In genomic region chr6:77582568-77582967, GRCm38 (mm10) we compare ENCODE assay signal across 17 mouse cellular contexts.
DNase-seq lines count a peak whose midpoint lies in the region; ATAC-seq and TF ChIP-seq lines count a peak whose summit lies in the region.
"Had no signal": no experiment of that assay in that cellular context is flagged by ENCODE, and none has a peak within 500 bp of the region (broad histone marks: within the 10 kb centered on the region; RNA-seq: fewer than 3 reads in every experiment).

No protein-coding gene starts in this region.

- H3K4me3 ChIP-seq in heart, adult 2 months: no peak overlapping the region
- no peak overlapping the region for H3K4me3 ChIP-seq in heart, embryonic 11.5 days (ENCODE audit: low read depth, low read length)
- H3K4me3 ChIP-seq in lung, postnatal 0 days (ENCODE audit: low read depth, low read length): no peak overlapping the region
- H3K4me3 ChIP-seq: embryonic facial prominence, embryonic 13.5 days; neural tube, embryonic 13.5 days had no signal

- H3K79me2 ChIP-seq in heart, adult 2 months (replicated peaks; ENCODE audit: control insufficient read depth, insufficient read depth, low read length): no peaks in the 10 kb centered on the region

- no peak overlapping the region for H3K27ac ChIP-seq in heart, adult 2 months
- H3K27ac ChIP-seq in heart, embryonic 11.5 days (ENCODE audit: low read depth, low read length): no peak overlapping the region
- H3K27ac ChIP-seq in lung, postnatal 0 days (ENCODE audit: low read length): no peak overlapping the region
- H3K27ac ChIP-seq: embryonic facial prominence, embryonic 13.5 days; neural tube, embryonic 13.5 days had no signal

- no peaks in the 10 kb centered on the region for H3K4me1 ChIP-seq in heart, adult 2 months (ENCODE audit: control insufficient read depth, insufficient read depth, low read length)
- H3K4me1 ChIP-seq in heart, embryonic 11.5 days (ENCODE audit: control insufficient read depth, insufficient read depth, low read length): no peaks in the 10 kb centered on the region
- no peaks in the 10 kb centered on the region for H3K4me1 ChIP-seq in lung, postnatal 0 days (ENCODE audit: insufficient read depth, low read depth, low read length)
- H3K4me1 ChIP-seq: embryonic facial prominence, embryonic 13.5 days; neural tube, embryonic 13.5 days had no signal

- 33% methylated on average over 4 of the region's 4 CpGs for WGBS in heart, adult 2 months
- WGBS in heart, embryonic 11.5 days (ENCODE audit: insufficient replicate concordance): 37% methylated on average over 4 of the region's 4 CpGs
- WGBS in lung, postnatal 0 days: 32% methylated on average over 4 of the region's 4 CpGs

- intact Hi-C loops in heart, adult 2 months (cut with DNase I): no loop called here

- TF ChIP-seq POLR2A in heart, adult 2 months (IDR thresholded peaks at IDR 0.05; ENCODE audit: insufficient read depth, low read depth, low read length): no peak

- no peak overlapping the region for H3K9ac ChIP-seq in heart, adult 2 months (ENCODE audit: low read depth, low read length)
- no peak overlapping the region for H3K9ac ChIP-seq in heart, embryonic 11.5 days (ENCODE audit: low read depth, low read length)
- no peak overlapping the region for H3K9ac ChIP-seq in lung, postnatal 0 days (replicated peaks; ENCODE audit: low read depth)
- H3K9ac ChIP-seq: embryonic facial prominence, embryonic 13.5 days; neural tube, embryonic 13.5 days had no signal

- H3K4me2 ChIP-seq in heart, embryonic 11.5 days: no peak overlapping the region
- no peak overlapping the region for H3K4me2 ChIP-seq in lung, postnatal 0 days (replicated peaks; ENCODE audit: low read depth, low read length)
- H3K4me2 ChIP-seq: embryonic facial prominence, embryonic 13.5 days; neural tube, embryonic 13.5 days had no signal

- H3K9me3 ChIP-seq in heart, embryonic 11.5 days (replicated peaks; ENCODE audit: control insufficient read depth, low read length): no peaks in the 10 kb centered on the region
- H3K9me3 ChIP-seq in lung, postnatal 0 days (ENCODE audit: low read length): no peaks in the 10 kb centered on the region
- H3K9me3 ChIP-seq: embryonic facial prominence, embryonic 13.5 days; neural tube, embryonic 13.5 days had no signal

- H3K27me3 ChIP-seq in heart, adult 2 months (ENCODE audit: control insufficient read depth, insufficient read depth, low read length): no peaks in the 10 kb centered on the region
- H3K27me3 ChIP-seq in heart, embryonic 11.5 days (ENCODE audit: control insufficient read depth, insufficient read depth, low read length): no peaks in the 10 kb centered on the region
- H3K27me3 ChIP-seq in lung, postnatal 0 days (replicated peaks; ENCODE audit: insufficient read depth, low read length): no peaks in the 10 kb centered on the region
- H3K27me3 ChIP-seq: embryonic facial prominence, embryonic 13.5 days; neural tube, embryonic 13.5 days had no signal

- TF ChIP-seq EP300 in heart, adult 2 months (IDR thresholded peaks at IDR 0.05; ENCODE audit: insufficient read depth, low read depth, low read length): no peak
- no peak for TF ChIP-seq EP300 in lung, postnatal 0 days (IDR thresholded peaks at IDR 0.05)

- no peaks in the 10 kb centered on the region for H3K36me3 ChIP-seq in heart, adult 2 months (ENCODE audit: control insufficient read depth, insufficient read depth, low read length)
- H3K36me3 ChIP-seq in heart, embryonic 11.5 days (ENCODE audit: control insufficient read depth, insufficient read depth, low read length): no peaks in the 10 kb centered on the region
- no peaks in the 10 kb centered on the region for H3K36me3 ChIP-seq in lung, postnatal 0 days (ENCODE audit: insufficient read depth, low read length)
- H3K36me3 ChIP-seq: embryonic facial prominence, embryonic 13.5 days; G1E; neural tube, embryonic 13.5 days had no signal

- no peak for DNase-seq in heart, adult 2 months
- peak; percentile 8 for DNase-seq in lung, postnatal 0 days (ENCODE audit: low spot score)
- no peak for DNase-seq in lung, postnatal 25 days (ENCODE audit: low spot score)
- peak; percentile 32 to 48 for DNase-seq in cerebellum, postnatal 10 days
- peak; percentile 29 for DNase-seq in mesoderm, embryonic 11.5 days (ENCODE audit: low read depth, low spot score)
- DNase-seq in testis, postnatal 14 days (ENCODE audit: low spot score): no peak
- no peak for DNase-seq in heart, adult 8-10 months (ENCODE audit: low spot score)
- DNase-seq: adrenal gland, adult 8-10 months; gastrocnemius, postnatal 10 days; heart, postnatal 4 days; layer of hippocampus, postnatal 36 days; lung, postnatal 14 days; thymus, postnatal 14 days had no signal

- ATAC-seq in heart, embryonic 11.5 days (replicated peaks; ENCODE audit: insufficient number of reproducible peaks, low FRiP score, low TSS enrichment): no peak
- no peak for ATAC-seq in lung, postnatal 0 days

- peak; percentile 34; the same call in 1 of the 2 replicates for TF ChIP-seq CTCF in heart, adult 2 months (IDR thresholded peaks at IDR 0.05)
- TF ChIP-seq CTCF in lung, postnatal 0 days (IDR thresholded peaks at IDR 0.05): peak; percentile 51

Comparison
In these comparisons a context has a peak if more than half of its experiments do, and no peak if none do; other contexts are left out.
1. DNase-seq: peak in lung, postnatal 0 days (single experiment), cerebellum, postnatal 10 days (2 of 2) and mesoderm, embryonic 11.5 days (single experiment); none in heart, adult 2 months (0 of 2), lung, postnatal 25 days (single experiment), testis, postnatal 14 days (single experiment) and heart, adult 8-10 months (single experiment).